Comparison of ENCODE assay signal across 18 mouse cellular contexts in the genomic region with DNA sequence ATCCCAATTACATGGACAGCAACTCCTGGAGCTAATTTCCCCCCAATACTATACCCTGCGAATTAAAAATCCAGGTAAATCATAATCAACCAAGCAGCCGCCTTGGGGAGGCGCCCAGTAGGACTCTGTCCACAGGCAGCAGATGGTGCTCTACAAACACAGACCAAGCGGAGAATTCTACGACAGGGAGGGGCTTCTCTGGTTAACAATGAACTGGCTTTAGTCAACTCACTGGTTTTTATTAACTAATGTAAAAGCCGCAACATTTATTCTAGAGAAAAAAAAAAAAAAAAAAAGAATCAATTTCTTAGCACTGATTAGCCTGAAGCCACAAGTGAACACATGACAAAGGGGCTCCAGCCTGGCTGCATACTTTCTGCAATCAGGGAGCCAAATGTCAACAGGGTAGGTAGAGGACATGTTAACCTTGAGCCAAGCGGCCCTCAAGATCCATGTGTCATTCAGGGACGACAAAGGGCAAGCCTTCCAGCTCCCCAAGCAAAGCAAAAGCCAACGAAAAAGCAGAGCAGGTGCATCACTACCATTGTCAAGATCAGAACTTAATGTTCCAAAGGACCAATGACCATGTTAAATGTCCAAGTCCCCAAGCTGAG.
A peak's percentile ranks its signal among the peaks of the same experiment; 100 is the strongest.
DNase-seq lines count a peak whose midpoint lies in the region; ATAC-seq and TF ChIP-seq lines count a peak whose summit lies in the region.
"Had no signal": no experiment of that assay in that cellular context is flagged by ENCODE, and none has a peak within 500 bp of the region (broad histone marks: within the 10 kb centered on the region; RNA-seq: fewer than 3 reads in every experiment).

No protein-coding gene starts in this region.

- peak; percentile 55 for TF ChIP-seq CTCF in kidney, adult 2 months (conservative IDR thresholded peaks at IDR 0.05; ENCODE audit: insufficient read depth, insufficient read length, low read depth, low read length)
- TF ChIP-seq CTCF in intestine, postnatal 0 days (IDR thresholded peaks at IDR 0.05; ENCODE audit: low read depth): peak; percentile 55
- TF ChIP-seq CTCF in stomach, postnatal 0 days (IDR thresholded peaks at IDR 0.05; ENCODE audit: low read depth): peak; percentile 37

- 54% methylated on average over 9 of the region's 9 CpGs for WGBS in kidney, adult 2 months
- WGBS in kidney, embryonic 14.5 days: 80% methylated on average over 9 of the region's 9 CpGs
- 47% methylated on average over 9 of the region's 9 CpGs for WGBS in intestine, postnatal 0 days
- WGBS in stomach, postnatal 0 days: 57% methylated on average over 9 of the region's 9 CpGs
- 89% methylated on average over 9 of the region's 9 CpGs for WGBS in forebrain, embryonic 10.5 days

- H3K4me2 ChIP-seq in kidney, embryonic 14.5 days (replicated peaks; ENCODE audit: low read depth, low read length): no peak overlapping the region
- no peak overlapping the region for H3K4me2 ChIP-seq in intestine, postnatal 0 days (replicated peaks; ENCODE audit: low read depth)
- H3K4me2 ChIP-seq in stomach, postnatal 0 days (replicated peaks; ENCODE audit: low read depth): no peak overlapping the region
- H3K4me2 ChIP-seq: embryonic facial prominence, embryonic 13.5 days; forebrain, embryonic 15.5 days; limb, embryonic 13.5 days; midbrain, embryonic 11.5 days had no signal

- no peaks in the 10 kb centered on the region for H3K36me3 ChIP-seq in kidney, adult 2 months (ENCODE audit: control insufficient read depth, insufficient read depth, low read length)
- no peaks in the 10 kb centered on the region for H3K36me3 ChIP-seq in kidney, embryonic 14.5 days (ENCODE audit: control insufficient read depth, insufficient read depth, low read length)
- H3K36me3 ChIP-seq in intestine, postnatal 0 days (ENCODE audit: control insufficient read depth, insufficient read depth): no peaks in the 10 kb centered on the region
- H3K36me3 ChIP-seq in stomach, postnatal 0 days (ENCODE audit: control insufficient read depth, insufficient read depth, low read length): no peaks in the 10 kb centered on the region
- no peaks in the 10 kb centered on the region for H3K36me3 ChIP-seq in forebrain, embryonic 10.5 days (replicated peaks)
- H3K36me3 ChIP-seq: embryonic facial prominence, embryonic 13.5 days; forebrain, embryonic 15.5 days; limb, embryonic 13.5 days had no signal

- TF ChIP-seq EP300 in stomach, postnatal 0 days (optimal IDR thresholded peaks at IDR 0.05): no peak

- no peak for ATAC-seq in kidney, embryonic 14.5 days (ENCODE audit: low FRiP score, low TSS enrichment)
- no peak for ATAC-seq in intestine, postnatal 0 days
- ATAC-seq in stomach, postnatal 0 days (ENCODE audit: low FRiP score, low TSS enrichment): peak; percentile 58
- ATAC-seq in erythroblast, adult 5-6 weeks (replicated peaks; ENCODE audit: low FRiP score, poor library complexity, severe bottlenecking): no peak
- ATAC-seq: forebrain, embryonic 15.5 days; hindbrain, embryonic 16.5 days had no signal

- no peaks in the 10 kb centered on the region for H3K9me3 ChIP-seq in kidney, embryonic 14.5 days (ENCODE audit: control insufficient read depth, low read length)
- H3K9me3 ChIP-seq in intestine, postnatal 0 days (ENCODE audit: control insufficient read depth): no peaks in the 10 kb centered on the region
- no peaks in the 10 kb centered on the region for H3K9me3 ChIP-seq in stomach, postnatal 0 days (ENCODE audit: control insufficient read depth, low read length)
- H3K9me3 ChIP-seq in forebrain, embryonic 10.5 days: no peaks in the 10 kb centered on the region
- H3K9me3 ChIP-seq: embryonic facial prominence, embryonic 13.5 days; forebrain, embryonic 15.5 days; limb, embryonic 13.5 days had no signal

- H3K27ac ChIP-seq in kidney, adult 2 months (ENCODE audit: insufficient read depth, low read depth, low read length): peak overlapping the region; percentile 19; the same call in 1 of the 2 replicates
- no peak overlapping the region for H3K27ac ChIP-seq in kidney, embryonic 14.5 days (ENCODE audit: low read depth, low read length)
- H3K27ac ChIP-seq in intestine, postnatal 0 days (ENCODE audit: low read depth, low read length): no peak overlapping the region
- H3K27ac ChIP-seq in stomach, postnatal 0 days (replicated peaks): no peak overlapping the region
- H3K27ac ChIP-seq in forebrain, embryonic 10.5 days: no peak overlapping the region
- H3K27ac ChIP-seq: embryonic facial prominence, embryonic 13.5 days; forebrain, embryonic 15.5 days; limb, embryonic 13.5 days had no signal

- no peaks in the 10 kb centered on the region for H3K27me3 ChIP-seq in kidney, adult 2 months (replicated peaks; ENCODE audit: control insufficient read depth, insufficient read depth, low read length)
- H3K27me3 ChIP-seq in kidney, embryonic 14.5 days (ENCODE audit: control insufficient read depth, insufficient read depth, low read length): no peaks in the 10 kb centered on the region
- no peaks in the 10 kb centered on the region for H3K27me3 ChIP-seq in intestine, postnatal 0 days (replicated peaks; ENCODE audit: control insufficient read depth, insufficient read depth, low read length)
- no peaks in the 10 kb centered on the region for H3K27me3 ChIP-seq in stomach, postnatal 0 days (ENCODE audit: control insufficient read depth, insufficient read depth, low read length)
- H3K27me3 ChIP-seq in forebrain, embryonic 10.5 days (ENCODE audit: poor library complexity, severe bottlenecking): no peaks in the 10 kb centered on the region
- H3K27me3 ChIP-seq: embryonic facial prominence, embryonic 13.5 days; forebrain, embryonic 15.5 days; limb, embryonic 13.5 days had no signal

- peaks cover 9% of the 10 kb centered on the region for H3K4me1 ChIP-seq in kidney, adult 2 months (ENCODE audit: control insufficient read depth, insufficient read depth, low read length)
- H3K4me1 ChIP-seq in kidney, embryonic 14.5 days (ENCODE audit: control insufficient read depth, insufficient read depth, low read length): 0 out of 2 replicates have a peak, but pooled peaks cover 7% of the 10 kb centered on the region
- H3K4me1 ChIP-seq in intestine, postnatal 0 days (replicated peaks; ENCODE audit: control insufficient read depth, insufficient read depth, low read length): peaks cover 21% of the 10 kb centered on the region
- H3K4me1 ChIP-seq in stomach, postnatal 0 days (replicated peaks; ENCODE audit: control insufficient read depth, insufficient read depth): peaks cover 6% of the 10 kb centered on the region
- H3K4me1 ChIP-seq in forebrain, embryonic 10.5 days: peaks cover 23% of the 10 kb centered on the region

- no peak overlapping the region for H3K9ac ChIP-seq in kidney, embryonic 14.5 days (ENCODE audit: low read depth, low read length)
- no peak overlapping the region for H3K9ac ChIP-seq in intestine, postnatal 0 days (ENCODE audit: low read depth, low read length)
- H3K9ac ChIP-seq in stomach, postnatal 0 days (ENCODE audit: low read length): no peak overlapping the region
- H3K9ac ChIP-seq: embryonic facial prominence, embryonic 13.5 days; forebrain, embryonic 15.5 days; limb, embryonic 13.5 days had no signal

- DNase-seq in cerebellum, adult 9-10 months: peak; percentile 34
- no peak for DNase-seq in cerebellum, postnatal 4 days (ENCODE audit: low spot score in 2 of 2)
- DNase-seq in kidney, adult 2 months: peak; percentile 67
- DNase-seq in stomach, postnatal 0 days (ENCODE audit: low spot score): peak; percentile 49
- DNase-seq in forebrain, embryonic 10.5 days (ENCODE audit: extremely low spot score, low spot score): no peak
- DNase-seq: adrenal gland, postnatal 25 days; cerebellum, postnatal 10 days; gastrocnemius, postnatal 25 days; lung, postnatal 14 days; thymus, postnatal 36 days had no signal

- no peak for TF ChIP-seq POLR2A in kidney, adult 2 months (IDR thresholded peaks at IDR 0.05; ENCODE audit: low read depth, low read length)

- no peak overlapping the region for H3K4me3 ChIP-seq in kidney, adult 2 months (ENCODE audit: insufficient read depth, low read depth, low read length)
- no peak overlapping the region for H3K4me3 ChIP-seq in kidney, embryonic 14.5 days (ENCODE audit: low read length)
- H3K4me3 ChIP-seq in intestine, postnatal 0 days (ENCODE audit: low read depth, low read length): no peak overlapping the region
- H3K4me3 ChIP-seq in stomach, postnatal 0 days (ENCODE audit: low read depth, low read length): no peak overlapping the region
- H3K4me3 ChIP-seq in forebrain, embryonic 10.5 days: no peak overlapping the region
- H3K4me3 ChIP-seq: embryonic facial prominence, embryonic 13.5 days; forebrain, embryonic 15.5 days; limb, embryonic 13.5 days had no signal

Comparison
In these comparisons a context has a peak if more than half of its experiments do, and no peak if none do; other contexts are left out.
1. DNase-seq: peak in cerebellum, adult 9-10 months (single experiment), kidney, adult 2 months (single experiment) and stomach, postnatal 0 days (single experiment); none in cerebellum, postnatal 4 days (0 of 2) and forebrain, embryonic 10.5 days (single experiment).
2. Peak in every context shown above with its lines, with median percentiles within 50 percentile points of each other: CTCF ChIP-seq.